Mouse (Mus musculus): ENCODE results near the gene Nbl1. TPM values are rescaled to one million over a fixed set of nuclear protein-coding genes. Genes with fewer than 3 reads are reported as not detected.

Nbl1 gene
- total RNA-seq (2018; cell fraction: chromatin; rRNA removed): 1 to 10 TPM in 1 of 26 experiments, under 1 TPM in 1, not detected in 24; 0.37 to 6.8 TPM
- under 1 TPM in 25 of 26 experiments, not detected in 1; 0.07 to 0.69 (median 0.27) TPM for total RNA-seq (2018; cell fraction: cytosol; rRNA removed)
- 1 to 10 TPM in 1 of 26 experiments, under 1 TPM in 3, not detected in 22; 0.36 to 2.9 (median 0.40) TPM for total RNA-seq (2018; cell fraction: nucleus; rRNA removed)
- 0.13 to 0.47 TPM in 2 of 3 replicates, not detected in the other for polyA plus RNA-seq (2018)

- WGBS (ENCODE audit: missing documents): 3% methylated on average over 91 of the region's 105 CpGs
- Histone ChIP-seq H3K79me2 (ENCODE audit: inconsistent target) (no peaks in the 10 kb centered on the region), H3K4me3 (ENCODE audit: inconsistent target) (no peak within 1 kb of the TSS), H3K27ac (no peak within 1 kb of the TSS), H3K36me3 (ENCODE audit: inconsistent target) (no peaks in the 10 kb centered on the region)
Observed at GRCm38 (mm10) chr4:139092356-139093195, at the start of gene Nbl1. Nbl1 (minus strand) TSS chr4:139092993.

GRCm38 (mm10) chr4:139141785-139142184 lies 49.0 kb upstream of the Nbl1 start:
- no peaks in the 10 kb centered on the region for H3K36me3 ChIP-seq (ENCODE audit: inconsistent target)
- 70% methylated on average over 6 of the region's 6 CpGs for WGBS (ENCODE audit: missing documents)
- no peak overlapping the region for H3K27ac ChIP-seq
- no peak overlapping the region for H3K4me3 ChIP-seq (ENCODE audit: inconsistent target)
- no peaks in the 10 kb centered on the region for H3K79me2 ChIP-seq (ENCODE audit: inconsistent target)

- H3K36me3 ChIP-seq (ENCODE audit: inconsistent target): no peaks in the 10 kb centered on the region
- WGBS (ENCODE audit: missing documents): 96% methylated on average over 2 of the region's 2 CpGs
- no peak overlapping the region for H3K4me3 ChIP-seq (ENCODE audit: inconsistent target)
- no peaks in the 10 kb centered on the region for H3K79me2 ChIP-seq (ENCODE audit: inconsistent target)
- H3K27ac ChIP-seq: no peak overlapping the region
Observed at GRCm38 (mm10) chr4:139140267-139140666, 47.5 kb upstream of the Nbl1 start.

GRCm38 (mm10) chr4:139136011-139136410 lies 43.2 kb upstream of the Nbl1 start:
- Histone ChIP-seq H3K79me2 (ENCODE audit: inconsistent target) (no peaks in the 10 kb centered on the region), H3K36me3 (ENCODE audit: inconsistent target) (no peaks in the 10 kb centered on the region), H3K4me3 (ENCODE audit: inconsistent target) (no peak overlapping the region), H3K27ac (no peak overlapping the region)
- 97% methylated on average over 2 of the region's 2 CpGs for WGBS (ENCODE audit: missing documents)

- Histone ChIP-seq H3K36me3 (ENCODE audit: inconsistent target) (no peaks in the 10 kb centered on the region), H3K79me2 (ENCODE audit: inconsistent target) (peaks cover 24% of the 10 kb centered on the region), H3K27ac (no peak overlapping the region), H3K4me3 (ENCODE audit: inconsistent target) (no peak overlapping the region)
- 85% methylated on average over 5 of the region's 5 CpGs for WGBS (ENCODE audit: missing documents)
Observed at GRCm38 (mm10) chr4:139133109-139133508, 40.3 kb upstream of the Nbl1 start.

- peaks cover 35% of the 10 kb centered on the region for H3K79me2 ChIP-seq (ENCODE audit: inconsistent target)
- H3K36me3 ChIP-seq (ENCODE audit: inconsistent target): no peaks in the 10 kb centered on the region
- WGBS (ENCODE audit: missing documents): 93% methylated on average over 14 of the region's 14 CpGs
- H3K27ac ChIP-seq: no peak overlapping the region
- no peak overlapping the region for H3K4me3 ChIP-seq (ENCODE audit: inconsistent target)
Observed at GRCm38 (mm10) chr4:139131858-139132672, 39.3 kb upstream of the Nbl1 start.

- WGBS (ENCODE audit: missing documents): 1% methylated on average over 60 of the region's 63 CpGs
- Histone ChIP-seq H3K36me3 (ENCODE audit: inconsistent target) (no peaks in the 10 kb centered on the region), H3K27ac (no peak within 1 kb of the TSS), H3K79me2 (ENCODE audit: inconsistent target) (peaks cover 46% of the 10 kb centered on the region), H3K4me3 (ENCODE audit: inconsistent target) (peak within 1 kb of the TSS; percentile 61)
Observed at GRCm38 (mm10) chr4:139130701-139131549, 38.1 kb upstream of the Nbl1 start, which contains the start of gene Minos1. Minos1 (minus strand) TSS chr4:139131113.

GRCm38 (mm10) chr4:139129806-139130700 lies 37.3 kb upstream of the Nbl1 start:
- Histone ChIP-seq H3K27ac (no peak overlapping the region), H3K79me2 (ENCODE audit: inconsistent target) (peaks cover 55% of the 10 kb centered on the region), H3K4me3 (ENCODE audit: inconsistent target) (peak overlapping the region; percentile 61), H3K36me3 (ENCODE audit: inconsistent target) (no peaks in the 10 kb centered on the region)
- 2% methylated on average over 55 of the region's 57 CpGs for WGBS (ENCODE audit: missing documents)

GRCm38 (mm10) chr4:139126475-139126874 lies 33.7 kb upstream of the Nbl1 start:
- H3K27ac ChIP-seq: no peak overlapping the region
- H3K36me3 ChIP-seq (ENCODE audit: inconsistent target): no peaks in the 10 kb centered on the region
- 97% methylated on average over 3 of the region's 3 CpGs for WGBS (ENCODE audit: missing documents)
- H3K79me2 ChIP-seq (ENCODE audit: inconsistent target): peaks cover 90% of the 10 kb centered on the region
- no peak overlapping the region for H3K4me3 ChIP-seq (ENCODE audit: inconsistent target)

GRCm38 (mm10) chr4:139124940-139125339 lies 32.1 kb upstream of the Nbl1 start:
- no peak overlapping the region for H3K27ac ChIP-seq
- no peak overlapping the region for H3K4me3 ChIP-seq (ENCODE audit: inconsistent target)
- 100% methylated on average over 6 of the region's 6 CpGs for WGBS (ENCODE audit: missing documents)
- H3K36me3 ChIP-seq (ENCODE audit: inconsistent target): no peaks in the 10 kb centered on the region
- H3K79me2 ChIP-seq (ENCODE audit: inconsistent target): peaks cover 100% of the 10 kb centered on the region

GRCm38 (mm10) chr4:139122557-139122956 lies 29.8 kb upstream of the Nbl1 start:
- Histone ChIP-seq H3K36me3 (ENCODE audit: inconsistent target) (no peaks in the 10 kb centered on the region), H3K79me2 (ENCODE audit: inconsistent target) (peaks cover 100% of the 10 kb centered on the region), H3K4me3 (ENCODE audit: inconsistent target) (no peak overlapping the region), H3K27ac (no peak overlapping the region)
- 95% methylated on average over 4 of the region's 4 CpGs for WGBS (ENCODE audit: missing documents)

GRCm38 (mm10) chr4:139120998-139121397 lies 28.2 kb upstream of the Nbl1 start:
- Histone ChIP-seq H3K79me2 (ENCODE audit: inconsistent target) (peaks cover 100% of the 10 kb centered on the region), H3K4me3 (ENCODE audit: inconsistent target) (no peak overlapping the region), H3K36me3 (ENCODE audit: inconsistent target) (no peaks in the 10 kb centered on the region), H3K27ac (no peak overlapping the region)
- WGBS (ENCODE audit: missing documents): 20% methylated on average over 7 of the region's 7 CpGs

GRCm38 (mm10) chr4:139120281-139120814 lies 27.6 kb upstream of the Nbl1 start:
- H3K36me3 ChIP-seq (ENCODE audit: inconsistent target): no peaks in the 10 kb centered on the region
- WGBS (ENCODE audit: missing documents): 86% methylated on average over 4 of the region's 4 CpGs
- no peak overlapping the region for H3K27ac ChIP-seq
- H3K79me2 ChIP-seq (ENCODE audit: inconsistent target): peaks cover 100% of the 10 kb centered on the region
- no peak overlapping the region for H3K4me3 ChIP-seq (ENCODE audit: inconsistent target)

Measured in macrophage (primary cell).